Mouse (Mus musculus): Measurements from ENCODE around the gene Ntm.

DNA sequence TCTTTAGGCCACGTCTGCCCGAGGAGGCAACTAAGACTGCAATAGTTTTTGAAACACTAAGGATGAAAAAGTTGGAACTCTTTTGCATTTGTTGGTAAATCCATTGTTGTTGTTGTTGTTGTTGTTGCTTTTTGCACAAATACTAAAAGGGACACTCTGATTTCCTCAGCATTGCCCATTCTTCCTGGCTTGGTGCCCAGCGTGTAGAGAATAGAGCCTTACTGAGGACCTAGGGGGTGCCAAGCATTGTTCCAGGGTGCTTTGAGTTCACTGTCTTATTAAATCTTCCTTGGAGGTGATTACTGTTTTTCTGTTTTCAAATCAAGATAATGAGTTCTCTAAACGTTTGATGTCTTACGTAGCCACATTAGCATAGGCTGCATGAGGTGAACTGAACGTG, 428.2 kb downstream of the Ntm start:
- TF ChIP-seq CTCF (IDR thresholded peaks at IDR 0.05 in 2 of 3, conservative IDR thresholded peaks at IDR 0.05 in 1 of 3; ENCODE audit: control insufficient read depth in 1 of 3, insufficient read depth in 1 of 3, low read depth in 2 of 3, low read length in 3 of 3, poor library complexity in 1 of 3, severe bottlenecking in 1 of 3): no peak
- TF ChIP-seq SMC3 (IDR thresholded peaks at IDR 0.05; ENCODE audit: low read depth, low read length): no peak
- no peak for TF ChIP-seq NRF1 (IDR thresholded peaks at IDR 0.05; ENCODE audit: insufficient read depth, low read depth, low read length, poor library complexity, severe bottlenecking)
- no peak for TF ChIP-seq TCF12 (IDR thresholded peaks at IDR 0.05; ENCODE audit: low read depth, low read length)
- TF ChIP-seq E2F4 (IDR thresholded peaks at IDR 0.05; ENCODE audit: borderline replicate concordance, low read depth, low read length): no peak
- no peak for TF ChIP-seq POLR2A (IDR thresholded peaks at IDR 0.05; ENCODE audit: control insufficient read depth in 1 of 2, insufficient read depth in 1 of 2, low read depth in 1 of 2, low read length in 2 of 2, poor library complexity in 1 of 2)
- TF ChIP-seq USF2 (IDR thresholded peaks at IDR 0.05; ENCODE audit: borderline replicate concordance in 1 of 2, insufficient read depth in 1 of 2, low read depth in 1 of 2, low read length in 2 of 2): no peak
- TF ChIP-seq JUND (IDR thresholded peaks at IDR 0.05; ENCODE audit: low read depth, low read length): no peak
- TF ChIP-seq ZKSCAN1 (IDR thresholded peaks at IDR 0.05; ENCODE audit: low read depth, low read length): no peak
- no peak for TF ChIP-seq RAD21 (IDR thresholded peaks at IDR 0.05; ENCODE audit: low read depth, low read length)
- TF ChIP-seq EP300 (IDR thresholded peaks at IDR 0.05; ENCODE audit: low read depth in 1 of 2, low read length in 2 of 2): no peak
- TF ChIP-seq TBP (IDR thresholded peaks at IDR 0.05; ENCODE audit: low read depth, low read length): no peak
- TF ChIP-seq USF1 (IDR thresholded peaks at IDR 0.05; ENCODE audit: low read depth, low read length): no peak
- no peak for TF ChIP-seq ZC3H11A (IDR thresholded peaks at IDR 0.05; ENCODE audit: low read depth, low read length)

All from MEL (cell line).